Mouse (Mus musculus) thymus, adult 2 months (tissue): ENCODE measurements around the gene 4930453N24Rik.

Experiments used
- CTCF ChIP-seq: fragments of 200-500 bp; IDR thresholded peaks from 2 replicates; pipeline ENCODE4 v1.5.1; 2012; ENCODE audit warnings: mild to moderate bottlenecking, control low read depth, low read length, moderate library complexity, borderline replicate concordance; ENCODE audit not compliant: control insufficient read depth, poor library complexity, insufficient read depth; ENCODE audit errors: extremely low read depth
- POLR2A ChIP-seq: fragments of 200-500 bp; IDR thresholded peaks from 2 replicates; pipeline ENCODE4 v1.6.1; 2012; ENCODE audit warnings: mild to moderate bottlenecking, low read length, control low read depth, moderate library complexity; ENCODE audit not compliant: control insufficient read depth, poor library complexity, insufficient read depth; ENCODE audit errors: extremely low read depth

GRCm38 (mm10) chr16:64800393-64800792 is 29.4 kb upstream of the 4930453N24Rik start:
- no peak for TF ChIP-seq POLR2A
- TF ChIP-seq CTCF: no peak
